Mouse (Mus musculus) small intestine, adult 2 months (tissue): ENCODE data around the gene Igsf21.

Experiments
- CTCF ChIP-seq: fragments of 200-500 bp; IDR thresholded peaks from 2 replicates; pipeline ENCODE4 v1.5.1; 2012; ENCODE audit warnings: low read depth, mild to moderate bottlenecking, control low read depth, inconsistent platforms, low read length, moderate library complexity, mixed read lengths; ENCODE audit not compliant: insufficient replicate concordance, insufficient read length; ENCODE audit errors: extremely low read depth
- POLR2A ChIP-seq: fragments of 200-500 bp; IDR thresholded peaks from 2 replicates; pipeline ENCODE4 v1.6.1; 2012; ENCODE audit warnings: low read depth, mild to moderate bottlenecking, control low read depth, inconsistent platforms, low read length, moderate library complexity

GRCm38 (mm10) chr4:140015916-140016315 lies 230.7 kb downstream of the Igsf21 start:
- no peak for TF ChIP-seq POLR2A
- no peak for TF ChIP-seq CTCF
